Mouse (Mus musculus): ENCODE results near the gene Hoxb8. TPM values are rescaled to one million over a fixed set of nuclear protein-coding genes. Genes with fewer than 3 reads are reported as not detected.
A peak's percentile ranks its signal among the peaks of the same experiment; 100 is the strongest.

Gene Hoxb8
- total RNA-seq, 1 experiment from 2014 or later: 59.4 TPM

- no peak for DNase-seq
Measured at GRCm38 (mm10) chr11:96268031-96268745, 13.5 kb upstream of the Hoxb8 start.

- DNase-seq: peak; percentile 95
Measured at GRCm38 (mm10) chr11:96269869-96270268, 11.8 kb upstream of the Hoxb8 start.

GRCm38 (mm10) chr11:96270996-96271540, 10.6 kb upstream of the Hoxb8 start, which contains the start of gene Hoxb9:
Gene Hoxb9, plus strand, starts transcription at chr11:96271457.
- peak; percentile 95 for DNase-seq

GRCm38 (mm10) chr11:96271541-96272011, 10.1 kb upstream of the Hoxb8 start:
- DNase-seq: peak; percentile 88

GRCm38 (mm10) chr11:96272024-96272921, 9.4 kb upstream of the Hoxb8 start:
- DNase-seq: peak; percentile 73

GRCm38 (mm10) chr11:96274428-96274827, 7.3 kb upstream of the Hoxb8 start:
- DNase-seq: no peak

GRCm38 (mm10) chr11:96275896-96276295, 5.8 kb upstream of the Hoxb8 start:
- peak; percentile 72 for DNase-seq

- peak; percentile 71 for DNase-seq
Measured at GRCm38 (mm10) chr11:96277151-96278044, 4.3 kb upstream of the Hoxb8 start.

GRCm38 (mm10) chr11:96278324-96278723, 3.4 kb upstream of the Hoxb8 start:
- peak; percentile 43 for DNase-seq

GRCm38 (mm10) chr11:96278773-96279172, 2.9 kb upstream of the Hoxb8 start:
- DNase-seq: peak; percentile 93

GRCm38 (mm10) chr11:96279421-96280233, 2.1 kb upstream of the Hoxb8 start:
- DNase-seq: peak; percentile 51

GRCm38 (mm10) chr11:96280399-96281378, 1.0 kb upstream of the Hoxb8 start:
- peak; percentile 49 for DNase-seq

- DNase-seq: peak; percentile 35
Measured at GRCm38 (mm10) chr11:96281396-96281795, 309 bp upstream of the Hoxb8 start.

GRCm38 (mm10) chr11:96282795-96283430, 1.2 kb downstream of the Hoxb8 start:
- peak; percentile 67 for DNase-seq

- peak; percentile 82 for DNase-seq
Measured at GRCm38 (mm10) chr11:96284041-96284749, 2.5 kb downstream of the Hoxb8 start.

GRCm38 (mm10) chr11:96284774-96285734, 3.3 kb downstream of the Hoxb8 start:
- peak; percentile 89 for DNase-seq
